16 mouse cellular contexts compared by ENCODE assay signal in genomic region chr6:30907970-30908369, GRCm38 (mm10). TPM values are rescaled to one million over a fixed set of nuclear protein-coding genes. Genes with fewer than 3 reads are reported as not detected.
A peak's percentile ranks its signal among the peaks of the same experiment; 100 is the strongest.
DNase-seq lines count a peak whose midpoint lies in the region; ATAC-seq and TF ChIP-seq lines count a peak whose summit lies in the region.
"Had no signal": no experiment of that assay in that cellular context is flagged by ENCODE, and none has a peak within 500 bp of the region (broad histone marks: within the 10 kb centered on the region; RNA-seq: fewer than 3 reads in every experiment).

No protein-coding gene starts in this region.

- no peak overlapping the region for H3K9ac ChIP-seq in forebrain, postnatal 0 days
- no peak overlapping the region for H3K9ac ChIP-seq in forebrain, embryonic 13.5 days
- H3K9ac ChIP-seq in midbrain, embryonic 14.5 days (replicated peaks; ENCODE audit: low read length), result no peak overlapping the region
- no peak overlapping the region for H3K9ac ChIP-seq in lung, postnatal 0 days (replicated peaks; ENCODE audit: low read depth)
- H3K9ac ChIP-seq: embryonic facial prominence, embryonic 13.5 days; intestine, embryonic 15.5 days; liver, embryonic 14.5 days had no signal

- 33% methylated on average over 3 of the region's 3 CpGs for WGBS in forebrain, postnatal 0 days
- WGBS in forebrain, embryonic 13.5 days, result 34% methylated on average over 3 of the region's 3 CpGs
- 41% methylated on average over 3 of the region's 3 CpGs for WGBS in midbrain, embryonic 14.5 days
- 60% methylated on average over 3 of the region's 3 CpGs for WGBS in lung, postnatal 0 days
- WGBS in cerebellum, adult 2 months, result 44% methylated on average over 3 of the region's 3 CpGs

- H3K9me3 ChIP-seq in forebrain, postnatal 0 days (ENCODE audit: low read length), result no peaks in the 10 kb centered on the region
- H3K9me3 ChIP-seq in forebrain, embryonic 13.5 days (replicated peaks), result no peaks in the 10 kb centered on the region
- no peaks in the 10 kb centered on the region for H3K9me3 ChIP-seq in midbrain, embryonic 14.5 days (ENCODE audit: control insufficient read depth, low read length)
- H3K9me3 ChIP-seq in lung, postnatal 0 days (ENCODE audit: low read length), result no peaks in the 10 kb centered on the region
- H3K9me3 ChIP-seq: embryonic facial prominence, embryonic 13.5 days; intestine, embryonic 15.5 days had no signal

- peak; percentile 42 for ATAC-seq in forebrain, postnatal 0 days
- no peak for ATAC-seq in forebrain, embryonic 13.5 days
- no peak for ATAC-seq in midbrain, embryonic 14.5 days (ENCODE audit: low FRiP score, low TSS enrichment)
- no peak for ATAC-seq in lung, postnatal 0 days
- ATAC-seq: intestine, embryonic 15.5 days had no signal

- no peaks in the 10 kb centered on the region for H3K36me3 ChIP-seq in forebrain, postnatal 0 days (ENCODE audit: insufficient read depth)
- H3K36me3 ChIP-seq in forebrain, embryonic 13.5 days (ENCODE audit: poor library complexity, severe bottlenecking), result no peaks in the 10 kb centered on the region
- H3K36me3 ChIP-seq in midbrain, embryonic 14.5 days (ENCODE audit: control insufficient read depth, insufficient read depth, low read length), result no peaks in the 10 kb centered on the region
- H3K36me3 ChIP-seq in lung, postnatal 0 days (ENCODE audit: insufficient read depth, low read length), result no peaks in the 10 kb centered on the region
- H3K36me3 ChIP-seq: embryonic facial prominence, embryonic 13.5 days; intestine, embryonic 15.5 days had no signal

- H3K27me3 ChIP-seq in forebrain, postnatal 0 days (ENCODE audit: insufficient read depth, low read length), result no peaks in the 10 kb centered on the region
- no peaks in the 10 kb centered on the region for H3K27me3 ChIP-seq in forebrain, embryonic 13.5 days
- H3K27me3 ChIP-seq in midbrain, embryonic 14.5 days (ENCODE audit: control insufficient read depth, insufficient read depth, low read length), result no peaks in the 10 kb centered on the region
- no peaks in the 10 kb centered on the region for H3K27me3 ChIP-seq in lung, postnatal 0 days (replicated peaks; ENCODE audit: insufficient read depth, low read length)
- no peaks in the 10 kb centered on the region for H3K27me3 ChIP-seq in cerebellum, adult 2 months (ENCODE audit: control insufficient read depth, insufficient read depth, low read length)
- H3K27me3 ChIP-seq: embryonic facial prominence, embryonic 13.5 days; intestine, embryonic 15.5 days had no signal

- H3K27ac ChIP-seq in forebrain, postnatal 0 days (ENCODE audit: low read depth, low read length), result peak overlapping the region; percentile 54
- no peak overlapping the region; the same call in 1 of the 2 replicates for H3K27ac ChIP-seq in forebrain, embryonic 13.5 days
- H3K27ac ChIP-seq in midbrain, embryonic 14.5 days (replicated peaks; ENCODE audit: low read depth, low read length), result no peak overlapping the region; the same call in 1 of the 2 replicates
- no peak overlapping the region for H3K27ac ChIP-seq in lung, postnatal 0 days (ENCODE audit: low read length)
- H3K27ac ChIP-seq in cerebellum, adult 2 months (ENCODE audit: insufficient read depth, low read length), result no peak overlapping the region
- H3K27ac ChIP-seq: embryonic facial prominence, embryonic 13.5 days; gastrocnemius, adult 2 months; intestine, embryonic 15.5 days; liver, embryonic 14.5 days; macrophage had no signal

- no peaks in the 10 kb centered on the region for H3K4me1 ChIP-seq in forebrain, postnatal 0 days (ENCODE audit: insufficient read depth)
- H3K4me1 ChIP-seq in forebrain, embryonic 13.5 days, result peaks cover 4% of the 10 kb centered on the region; the same call in 1 of the 2 replicates
- peaks cover 8% of the 10 kb centered on the region for H3K4me1 ChIP-seq in midbrain, embryonic 14.5 days (ENCODE audit: control insufficient read depth, insufficient read depth, low read length)
- no peaks in the 10 kb centered on the region for H3K4me1 ChIP-seq in lung, postnatal 0 days (ENCODE audit: insufficient read depth, low read depth, low read length)
- H3K4me1 ChIP-seq in cerebellum, adult 2 months (ENCODE audit: control insufficient read depth, insufficient read depth, low read length), result no peaks in the 10 kb centered on the region
- H3K4me1 ChIP-seq: embryonic facial prominence, embryonic 13.5 days; intestine, embryonic 15.5 days had no signal

- no peak for TF ChIP-seq EP300 in lung, postnatal 0 days (IDR thresholded peaks at IDR 0.05)

- H3K4me3 ChIP-seq in forebrain, postnatal 0 days (ENCODE audit: low read depth, low read length), result no peak overlapping the region
- no peak overlapping the region for H3K4me3 ChIP-seq in forebrain, embryonic 13.5 days
- no peak overlapping the region for H3K4me3 ChIP-seq in midbrain, embryonic 14.5 days (replicated peaks; ENCODE audit: low read depth, low read length)
- H3K4me3 ChIP-seq in lung, postnatal 0 days (ENCODE audit: low read depth, low read length), result no peak overlapping the region
- H3K4me3 ChIP-seq in cerebellum, adult 2 months (replicated peaks; ENCODE audit: insufficient read depth, low read depth, low read length), result no peak overlapping the region
- H3K4me3 ChIP-seq: embryonic facial prominence, embryonic 13.5 days; gastrocnemius, adult 2 months; intestine, embryonic 15.5 days had no signal

- H3K4me2 ChIP-seq in forebrain, postnatal 0 days (ENCODE audit: low read depth), result no peak overlapping the region
- no peak overlapping the region for H3K4me2 ChIP-seq in forebrain, embryonic 13.5 days
- H3K4me2 ChIP-seq in midbrain, embryonic 14.5 days (ENCODE audit: low read length), result no peak overlapping the region
- no peak overlapping the region for H3K4me2 ChIP-seq in lung, postnatal 0 days (replicated peaks; ENCODE audit: low read depth, low read length)
- H3K4me2 ChIP-seq: embryonic facial prominence, embryonic 13.5 days; intestine, embryonic 15.5 days had no signal

- TF ChIP-seq POLR2A in cerebellum, adult 2 months (IDR thresholded peaks at IDR 0.05; ENCODE audit: borderline replicate concordance, insufficient read depth, low read length), result no peak

- TF ChIP-seq CTCF in forebrain, postnatal 0 days (IDR thresholded peaks at IDR 0.05; ENCODE audit: low read depth), result no peak
- TF ChIP-seq CTCF in lung, postnatal 0 days (IDR thresholded peaks at IDR 0.05), result no peak
- TF ChIP-seq CTCF in cerebellum, adult 2 months (IDR thresholded peaks at IDR 0.05; ENCODE audit: borderline replicate concordance, insufficient read depth, low read depth, low read length), result no peak

- DNase-seq in forebrain, postnatal 0 days, result peak; percentile 6
- DNase-seq in brain, adult 2 months (ENCODE audit: low read depth, low spot score), result peak; percentile 92
- peak; percentile 31 to 38 for DNase-seq in layer of hippocampus, adult 8-10 months (ENCODE audit: low spot score in 2 of 2)
- DNase-seq in midbrain, embryonic 14.5 days, result peak; percentile 27
- no peak for DNase-seq in lung, postnatal 0 days (ENCODE audit: low spot score)
- DNase-seq in urinary bladder, adult 18-20 months (ENCODE audit: low spot score in 2 of 2), result no peak
- no peak for DNase-seq in cerebellum, adult 2 months
- DNase-seq: gastrocnemius, adult 2 months had no signal

RNA-seq across cellular contexts. Expression of gene Tsga13, which starts 7.4 kb away (rescaled TPM):
- total RNA-seq in forebrain, postnatal 0 days (2014; rRNA removed), result 0.15 TPM in 1 of 2 replicates, not detected in the other
- 0.43 and 0.74 TPM in 2 replicates for polyA plus RNA-seq in forebrain, postnatal 0 days (2015; fragmentation: Nextera tagmentation; extraction: Ambion mirVana)
- 0.19 and 0.58 TPM in 2 replicates for polyA plus RNA-seq in forebrain, embryonic 13.5 days (2015; fragmentation: Nextera tagmentation; extraction: Ambion mirVana)
- total RNA-seq in layer of hippocampus, adult 8-10 months (2022), result under 1 TPM in 2 of 4 experiments, not detected in 2; 0.39 to 0.67 TPM
- 0.39 TPM in 1 of 2 replicates, not detected in the other for polyA plus RNA-seq in midbrain, embryonic 14.5 days (2014; fragmentation: Nextera tagmentation; extraction: Ambion mirVana)
- 0.15 and 0.20 TPM in 2 replicates for polyA plus RNA-seq in lung, postnatal 0 days (2015; fragmentation: Nextera tagmentation; extraction: Ambion mirVana)
- not detected in 2 replicates for polyA plus RNA-seq in cerebellum, adult 2 months (2012; rRNA removed)
- total RNA-seq: gastrocnemius, adult 2 months had no signal
- polyA plus RNA-seq: C2C12; embryonic facial prominence, embryonic 13.5 days; large intestine, adult 2 months; macrophage; stomach, embryonic 16.5 days had no signal

RNA-seq across cellular contexts. Expression of gene Copg2, which starts 11.4 kb away (rescaled TPM):
- total RNA-seq in forebrain, postnatal 0 days (2014; rRNA removed), result 55.9 and 73.0 TPM in 2 replicates
- polyA plus RNA-seq in forebrain, postnatal 0 days (2015; fragmentation: Nextera tagmentation; extraction: Ambion mirVana), result 22.2 and 24.1 TPM in 2 replicates
- polyA plus RNA-seq in forebrain, embryonic 13.5 days (2015; fragmentation: Nextera tagmentation; extraction: Ambion mirVana), result 28.9 and 32.5 TPM in 2 replicates
- total RNA-seq in layer of hippocampus, adult 8-10 months (2022), result 10 to 100 TPM; 79.0 to 95.7 (median 83.9) TPM
- 47.4 and 53.1 TPM in 2 replicates for polyA plus RNA-seq in midbrain, embryonic 14.5 days (2014; fragmentation: Nextera tagmentation; extraction: Ambion mirVana)
- 15.9 and 19.8 TPM in 2 replicates for polyA plus RNA-seq in lung, postnatal 0 days (2015; fragmentation: Nextera tagmentation; extraction: Ambion mirVana)
- polyA plus RNA-seq in cerebellum, adult 2 months (2012; rRNA removed), result 68.2 and 73.6 TPM in 2 replicates

RNA-seq across cellular contexts. Expression of gene Klf14, which starts 50.9 kb away (rescaled TPM):
- 0.54 and 0.95 TPM in 2 replicates for total RNA-seq in forebrain, postnatal 0 days (2014; rRNA removed)
- 0.45 and 0.76 TPM in 2 replicates for polyA plus RNA-seq in forebrain, postnatal 0 days (2015; fragmentation: Nextera tagmentation; extraction: Ambion mirVana)
- 0.16 and 0.18 TPM in 2 replicates for polyA plus RNA-seq in forebrain, embryonic 13.5 days (2015; fragmentation: Nextera tagmentation; extraction: Ambion mirVana)
- under 1 TPM; 0.31 to 0.39 (median 0.36) TPM for total RNA-seq in layer of hippocampus, adult 8-10 months (2022)
- polyA plus RNA-seq in midbrain, embryonic 14.5 days (2014; fragmentation: Nextera tagmentation; extraction: Ambion mirVana), result 0.07 TPM in 2 replicates
- polyA plus RNA-seq in lung, postnatal 0 days (2015; fragmentation: Nextera tagmentation; extraction: Ambion mirVana), result 1.3 and 1.4 TPM in 2 replicates
- 0.05 TPM in 1 of 2 replicates, not detected in the other for polyA plus RNA-seq in cerebellum, adult 2 months (2012; rRNA removed)
- polyA plus RNA-seq: C2C12; large intestine, adult 2 months; macrophage had no signal

Comparison
In these comparisons a context has a peak if more than half of its experiments do, and no peak if none do; other contexts are left out.
1. DNase-seq: peak in forebrain, postnatal 0 days (single experiment), brain, adult 2 months (single experiment), layer of hippocampus, adult 8-10 months (2 of 2) and midbrain, embryonic 14.5 days (single experiment); none in lung, postnatal 0 days (single experiment), urinary bladder, adult 18-20 months (0 of 2) and cerebellum, adult 2 months (0 of 2).